Mouse (Mus musculus) forebrain, embryonic 16.5 days (tissue): ENCODE results near the gene Olfr651. TPM values are rescaled to one million over a fixed set of nuclear protein-coding genes. Genes with fewer than 3 reads are reported as not detected.

Experiments used
- ATAC-seq: fragments of 200-750 bp; cut with Nextera tagmentation; 2 replicates; pipeline ENCODE4 v1.8.0; 2017; ENCODE audit warnings: mild to moderate bottlenecking, moderate library complexity
- H3K27ac ChIP-seq: fragments of 300-500 bp; sonication (generic); 2 replicates; pipeline ENCODE4 v1.5.1; 2014; ENCODE audit warnings: low read length, control low read depth
- H3K27me3 ChIP-seq: fragments of 300-500 bp; sonication (generic); replicated peaks from 2 replicates; pipeline ENCODE4 v1.6.1; 2014; ENCODE audit warnings: low read length; ENCODE audit not compliant: control insufficient read depth, insufficient read depth
- H3K36me3 ChIP-seq: fragments of 300-500 bp; sonication (generic); 2 replicates; pipeline ENCODE4 v1.6.1; 2014; ENCODE audit not compliant: control insufficient read depth, insufficient read depth
- H3K4me1 ChIP-seq: fragments of 300-500 bp; sonication (generic); replicated peaks from 2 replicates; pipeline ENCODE4 v1.6.1; 2014; ENCODE audit warnings: low read length; ENCODE audit not compliant: control insufficient read depth, insufficient read depth
- H3K4me2 ChIP-seq: fragments of 300-500 bp; sonication (generic); 2 replicates; pipeline ENCODE4 v1.6.1; 2014; ENCODE audit warnings: mild to moderate bottlenecking, low read length, control low read depth
- H3K4me3 ChIP-seq: fragments of 300-500 bp; sonication (generic); replicated peaks from 2 replicates; pipeline ENCODE4 v1.5.1; 2014; ENCODE audit warnings: mild to moderate bottlenecking, low read length, control low read depth
- H3K9ac ChIP-seq: fragments of 300-500 bp; sonication (generic); replicated peaks from 2 replicates; pipeline ENCODE4 v1.6.1; 2014; ENCODE audit warnings: low read depth, low read length, control low read depth
- H3K9me3 ChIP-seq: fragments of 300-500 bp; sonication (generic); 2 replicates; pipeline ENCODE4 v1.6.1; 2016; ENCODE audit warnings: low read length; ENCODE audit not compliant: control insufficient read depth
- WGBS: fragments of 180-500 bp; shearing (Covaris S2); extraction: QIAGEN DNeasy Blood & Tissue Kit; methylation state at CpG from one replicate; pipeline ENCODE4 v1.1.7; 2014; 5-methylcytosine and 5-hydroxymethylcytosine counted together
- polyA plus RNA-seq: library from polyadenylated mRNA; unstranded; fragments of >200 nt; fragmentation: Nextera tagmentation; extraction: Ambion mirVana; gene quantifications from 2 replicates; pipeline ENCODE4 v1.2.1, GENCODE M21; 2015

Gene Olfr651
- polyA plus RNA-seq, 1 experiment from 2014 or later, result not detected

DNA sequence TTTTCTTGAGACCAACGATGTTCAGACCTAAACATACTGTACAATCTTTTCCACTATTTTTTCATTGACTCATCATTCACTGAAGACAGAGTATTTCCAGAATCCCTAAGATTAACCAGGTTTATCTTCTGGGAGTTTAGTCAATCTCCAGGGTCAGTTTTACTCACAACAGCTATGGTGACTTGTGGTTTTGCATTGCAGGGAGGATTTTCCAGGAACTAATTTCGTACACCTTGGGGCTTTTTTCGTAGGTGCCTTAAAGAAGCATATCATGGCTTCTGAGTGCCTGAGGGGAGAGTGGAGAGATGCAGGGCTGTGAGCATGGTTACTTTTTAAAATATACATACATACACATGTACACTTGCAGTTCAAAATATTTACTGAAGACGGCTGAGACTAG, 36.8 kb downstream of the Olfr651 start, which contains the start of gene Olfr654:
Gene Olfr654, plus strand, starts transcription at position 301 of the 400 bp plus-strand sequence.
- H3K27ac ChIP-seq, result no peak within 1 kb of the TSS
- 92% methylated on average over 4 of the region's 4 CpGs for WGBS
- H3K27me3 ChIP-seq, result no peaks in the 10 kb centered on the region
- no peaks in the 10 kb centered on the region for H3K36me3 ChIP-seq
- H3K9me3 ChIP-seq, result no peaks in the 10 kb centered on the region
- H3K9ac ChIP-seq, result no peak within 1 kb of the TSS
- H3K4me2 ChIP-seq, result no peak within 1 kb of the TSS
- no peak for ATAC-seq
- no peaks in the 10 kb centered on the region for H3K4me1 ChIP-seq
- no peak within 1 kb of the TSS for H3K4me3 ChIP-seq

DNA sequence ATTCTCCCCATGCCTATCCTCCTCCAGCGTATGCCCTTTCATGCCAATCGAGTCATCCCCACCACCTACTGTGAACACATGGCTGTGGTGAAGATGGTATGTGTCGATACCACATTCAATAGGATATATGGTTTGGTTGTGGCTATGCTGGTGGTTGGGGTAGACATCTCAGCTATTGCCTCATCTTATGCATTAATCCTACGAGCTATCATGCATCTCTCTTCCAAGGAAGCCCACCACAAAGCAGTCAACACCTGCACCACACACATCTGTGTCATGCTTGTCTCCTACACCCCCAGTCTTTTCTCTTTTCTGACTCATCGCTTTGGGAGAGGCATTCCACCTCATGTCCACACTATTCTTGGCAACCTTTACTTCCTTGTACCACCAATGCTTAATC, 38.3 kb downstream of the Olfr651 start:
- Histone ChIP-seq H3K4me3 (no peak overlapping the region), H3K9ac (no peak overlapping the region), H3K36me3 (no peaks in the 10 kb centered on the region), H3K27me3 (no peaks in the 10 kb centered on the region), H3K9me3 (no peaks in the 10 kb centered on the region), H3K27ac (no peak overlapping the region), H3K4me1 (no peaks in the 10 kb centered on the region), H3K4me2 (no peak overlapping the region)
- ATAC-seq, result no peak
- WGBS, result 89% methylated on average over 5 of the region's 5 CpGs

DNA sequence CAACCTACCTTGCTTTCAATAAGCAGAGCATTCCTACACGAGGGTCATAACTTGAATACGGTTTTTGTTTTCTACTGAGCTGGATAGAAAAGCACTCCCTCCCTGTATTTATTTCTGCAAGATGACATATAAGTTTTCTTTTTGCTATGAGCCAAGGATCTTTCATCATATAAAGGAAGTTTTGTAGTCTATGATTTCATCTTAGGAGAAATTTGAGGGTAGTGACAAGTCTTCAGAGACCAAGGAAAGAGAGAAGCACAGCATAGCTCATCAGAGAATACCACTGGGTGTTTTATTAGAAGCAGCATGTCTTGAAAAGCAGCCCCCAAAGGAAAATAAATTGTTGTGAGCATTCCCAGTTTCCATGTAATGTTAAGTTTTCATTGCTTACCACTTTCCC, 51.7 kb downstream of the Olfr651 start, which contains the start of gene Olfr655:
Gene Olfr655, minus strand, starts transcription at position 101 of the 400 bp plus-strand sequence.
- Histone ChIP-seq H3K4me1 (no peaks in the 10 kb centered on the region), H3K4me2 (no peak within 1 kb of the TSS), H3K27me3 (no peaks in the 10 kb centered on the region), H3K4me3 (no peak within 1 kb of the TSS), H3K9ac (no peak within 1 kb of the TSS), H3K36me3 (no peaks in the 10 kb centered on the region), H3K9me3 (no peaks in the 10 kb centered on the region), H3K27ac (no peak within 1 kb of the TSS)
- WGBS, result 81% methylated on average over 2 of the region's 2 CpGs
- no peak for ATAC-seq

DNA sequence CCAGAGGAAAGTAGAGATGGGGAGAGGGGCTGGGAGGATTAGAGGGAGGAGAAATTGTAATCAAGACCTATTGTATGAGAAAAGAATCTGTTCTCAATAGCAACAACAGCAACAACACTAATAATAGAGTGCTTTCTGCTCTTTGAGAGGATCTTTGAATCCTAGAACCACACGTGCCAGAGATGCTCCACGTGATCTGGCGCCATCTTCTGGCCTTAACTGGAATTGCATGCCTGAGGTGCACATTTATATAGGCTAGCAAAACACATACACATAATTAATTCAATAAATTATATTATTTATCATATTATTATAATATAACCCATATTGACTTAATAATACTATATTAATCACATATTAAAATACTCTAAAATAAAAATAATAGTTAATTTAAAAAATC, 53.2 kb downstream of the Olfr651 start:
- no peak overlapping the region for H3K27ac ChIP-seq
- no peaks in the 10 kb centered on the region for H3K4me1 ChIP-seq
- H3K9ac ChIP-seq, result no peak overlapping the region
- H3K9me3 ChIP-seq, result no peaks in the 10 kb centered on the region
- no peak overlapping the region for H3K4me2 ChIP-seq
- H3K27me3 ChIP-seq, result no peaks in the 10 kb centered on the region
- no peak overlapping the region for H3K4me3 ChIP-seq
- no peaks in the 10 kb centered on the region for H3K36me3 ChIP-seq
- ATAC-seq, result no peak
- 4% methylated on average over 3 of the region's 3 CpGs for WGBS

Other genes starting within 250 kb of the Olfr651 start
- 0.96 and 1.6 TPM in 2 replicates for gene Trim12a, start 234.7 kb upstream of the Olfr651 start, polyA plus RNA-seq
- gene Trim34b, start 220.7 kb upstream of the Olfr651 start, polyA plus RNA-seq, result not detected in 2 replicates
- gene Trim12c, start 196.8 kb upstream of the Olfr651 start, polyA plus RNA-seq, result 1.1 and 1.2 TPM in 2 replicates
- gene Trim30b, start 180.2 kb upstream of the Olfr651 start, polyA plus RNA-seq, result not detected in 2 replicates
- not detected in 2 replicates for gene Trim30c, start 149.3 kb upstream of the Olfr651 start, polyA plus RNA-seq
- 0.42 and 0.70 TPM in 2 replicates for gene Trim30a, start 84.9 kb upstream of the Olfr651 start, polyA plus RNA-seq
- gene Trim30d, start 42.3 kb upstream of the Olfr651 start, polyA plus RNA-seq, result 0.15 and 0.42 TPM in 2 replicates
- gene Olfr652, start 10.8 kb downstream of the Olfr651 start, polyA plus RNA-seq, result not detected in 2 replicates
- not detected in 2 replicates for gene Olfr653, start 27.2 kb downstream of the Olfr651 start, polyA plus RNA-seq
- not detected in 2 replicates for gene Olfr654, start 36.9 kb downstream of the Olfr651 start, polyA plus RNA-seq
- not detected in 2 replicates for gene Olfr655, start 51.6 kb downstream of the Olfr651 start, polyA plus RNA-seq
- gene Olfr656, start 63.8 kb downstream of the Olfr651 start, polyA plus RNA-seq, result not detected in 2 replicates
- not detected in 2 replicates for gene Olfr657, start 74.7 kb downstream of the Olfr651 start, polyA plus RNA-seq
- 0.09 TPM in 1 of 2 replicates, not detected in the other for gene Olfr658, start 97.2 kb downstream of the Olfr651 start, polyA plus RNA-seq
- not detected in 2 replicates for gene Olfr659, start 116.6 kb downstream of the Olfr651 start, polyA plus RNA-seq
- not detected in 2 replicates for gene Olfr661, start 136.4 kb downstream of the Olfr651 start, polyA plus RNA-seq
- not detected in 2 replicates for gene Usp17le, start 227.3 kb downstream of the Olfr651 start, polyA plus RNA-seq